Mouse (Mus musculus): ENCODE measurements around the gene Ebf4. TPM values are rescaled to one million over a fixed set of nuclear protein-coding genes. Genes with fewer than 3 reads are reported as not detected.

Gene Ebf4
- polyA plus RNA-seq, 1 experiment from 2014 or later = 0.64 TPM

- peaks cover 17% of the 10 kb centered on the region; the same call in 1 of the 2 replicates for H3K27me3 ChIP-seq (replicated peaks)
- H3K4me1 ChIP-seq = no peaks in the 10 kb centered on the region
- no peak overlapping the region for H3K4me3 ChIP-seq
- WGBS = 75% methylated on average over 1 of the region's 1 CpGs
- H3K9ac ChIP-seq = no peak overlapping the region
- no peak overlapping the region for H3K4me2 ChIP-seq
- H3K36me3 ChIP-seq = peaks cover 10% of the 10 kb centered on the region; the same call in 1 of the 2 replicates
- H3K9me3 ChIP-seq = no peaks in the 10 kb centered on the region; the same call in 1 of the 2 replicates
- no peak overlapping the region for H3K27ac ChIP-seq (replicated peaks)
- no peak for ATAC-seq (ENCODE audit: extremely low read depth, insufficient number of reproducible peaks, low FRiP score, low TSS enrichment)
These were observed 91.2 kb downstream of the Ebf4 start for GRCm38 (mm10) chr2:130386212-130386611.

- Histone ChIP-seq H3K4me1 (no peaks in the 10 kb centered on the region), H3K36me3 (peaks cover 25% of the 10 kb centered on the region), H3K4me2 (no peak overlapping the region), H3K9ac (no peak overlapping the region), H3K9me3 (no peaks in the 10 kb centered on the region; the same call in 1 of the 2 replicates), H3K27me3 (replicated peaks) (0 out of 2 replicates have a peak, but pooled peaks cover 4% of the 10 kb centered on the region), H3K27ac (replicated peaks) (no peak overlapping the region), H3K4me3 (no peak overlapping the region)
- ATAC-seq (ENCODE audit: extremely low read depth, insufficient number of reproducible peaks, low FRiP score, low TSS enrichment) = no peak
- WGBS = 66% methylated on average over 2 of the region's 2 CpGs
These were observed 93.8 kb downstream of the Ebf4 start for GRCm38 (mm10) chr2:130388796-130389195.

- Histone ChIP-seq H3K9me3 (no peaks in the 10 kb centered on the region; the same call in 1 of the 2 replicates), H3K27me3 (replicated peaks) (no peaks in the 10 kb centered on the region), H3K4me1 (no peaks in the 10 kb centered on the region), H3K36me3 (peaks cover 34% of the 10 kb centered on the region), H3K27ac (replicated peaks) (no peak overlapping the region), H3K4me2 (no peak overlapping the region), H3K4me3 (no peak overlapping the region), H3K9ac (no peak overlapping the region)
- ATAC-seq (ENCODE audit: extremely low read depth, insufficient number of reproducible peaks, low FRiP score, low TSS enrichment) = no peak
- 78% methylated on average over 11 of the region's 11 CpGs for WGBS
These were observed 96.1 kb downstream of the Ebf4 start for GRCm38 (mm10) chr2:130390993-130391625.

DNA sequence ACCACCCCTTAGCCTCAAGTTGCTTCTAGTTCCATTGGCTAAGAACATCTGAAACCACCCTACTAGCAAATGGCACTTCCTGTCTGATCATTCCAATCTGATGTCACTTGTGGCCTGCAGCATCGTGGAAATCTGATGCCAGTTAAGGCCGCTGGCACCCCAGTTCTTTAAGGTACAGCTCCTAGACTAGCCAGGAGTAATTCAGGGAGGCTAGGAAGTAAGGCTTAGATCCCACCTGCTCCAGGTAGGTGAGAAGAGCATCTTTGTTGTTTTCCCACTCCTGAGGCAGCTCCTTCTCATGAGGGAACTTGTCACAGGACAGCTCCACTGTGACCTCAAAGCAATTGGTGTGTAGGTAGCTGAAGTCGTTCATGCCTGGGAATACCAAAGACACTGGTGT, 97.9 kb downstream of the Ebf4 start:
- Histone ChIP-seq H3K36me3 (peaks cover 34% of the 10 kb centered on the region), H3K9me3 (no peaks in the 10 kb centered on the region), H3K4me3 (no peak overlapping the region), H3K4me2 (no peak overlapping the region), H3K9ac (no peak overlapping the region), H3K27ac (replicated peaks) (no peak overlapping the region), H3K27me3 (replicated peaks) (peaks cover 1% of the 10 kb centered on the region), H3K4me1 (peaks cover 2% of the 10 kb centered on the region)
- ATAC-seq (ENCODE audit: extremely low read depth, insufficient number of reproducible peaks, low FRiP score, low TSS enrichment) = no peak
- WGBS = 77% methylated on average over 3 of the region's 3 CpGs

DNA sequence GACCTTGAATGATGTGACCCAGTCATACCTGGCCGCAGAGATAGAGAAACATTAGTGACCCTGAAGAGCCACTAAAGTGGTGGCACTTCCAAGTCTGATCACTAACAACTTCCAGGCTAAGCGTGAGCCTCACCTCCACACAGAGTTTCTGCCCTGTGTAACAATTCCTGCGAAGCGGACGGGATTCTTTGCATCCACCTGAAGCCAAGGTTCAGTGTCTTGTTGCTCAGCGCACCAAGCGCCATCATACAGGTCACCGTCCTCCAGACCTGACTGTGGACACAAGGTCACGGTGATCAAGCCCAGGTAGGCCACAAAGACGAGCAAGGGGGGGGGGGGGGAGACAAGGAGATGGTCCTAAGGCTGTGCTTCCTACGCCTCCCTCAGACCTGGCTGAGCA, 100.7 kb downstream of the Ebf4 start:
- Histone ChIP-seq H3K4me3 (no peak overlapping the region), H3K4me1 (peaks cover 7% of the 10 kb centered on the region), H3K4me2 (no peak overlapping the region), H3K9ac (no peak overlapping the region), H3K36me3 (peaks cover 25% of the 10 kb centered on the region), H3K27me3 (replicated peaks) (peaks cover 16% of the 10 kb centered on the region), H3K9me3 (no peaks in the 10 kb centered on the region), H3K27ac (replicated peaks) (no peak overlapping the region)
- 82% methylated on average over 11 of the region's 11 CpGs for WGBS
- ATAC-seq (ENCODE audit: extremely low read depth, insufficient number of reproducible peaks, low FRiP score, low TSS enrichment) = no peak

- ATAC-seq (ENCODE audit: extremely low read depth, insufficient number of reproducible peaks, low FRiP score, low TSS enrichment) = peak; percentile 63
- H3K27me3 ChIP-seq (replicated peaks) = peaks cover 16% of the 10 kb centered on the region
- H3K4me2 ChIP-seq = peak within 1 kb of the TSS; percentile 83
- peaks cover 7% of the 10 kb centered on the region for H3K4me1 ChIP-seq
- peak within 1 kb of the TSS; percentile 26 for H3K27ac ChIP-seq (replicated peaks)
- H3K9me3 ChIP-seq = no peaks in the 10 kb centered on the region
- H3K36me3 ChIP-seq = peaks cover 23% of the 10 kb centered on the region; the same call in 1 of the 2 replicates
- peak within 1 kb of the TSS; percentile 84 for H3K9ac ChIP-seq
- under 1% methylated on average over 47 of the region's 53 CpGs for WGBS
- H3K4me3 ChIP-seq = peak within 1 kb of the TSS; percentile 61
These were observed 102.4 kb downstream of the Ebf4 start, which contains the start of gene Cpxm1 for GRCm38 (mm10) chr2:130397186-130397985. Cpxm1 (minus strand) TSS chr2:130397574.

DNA sequence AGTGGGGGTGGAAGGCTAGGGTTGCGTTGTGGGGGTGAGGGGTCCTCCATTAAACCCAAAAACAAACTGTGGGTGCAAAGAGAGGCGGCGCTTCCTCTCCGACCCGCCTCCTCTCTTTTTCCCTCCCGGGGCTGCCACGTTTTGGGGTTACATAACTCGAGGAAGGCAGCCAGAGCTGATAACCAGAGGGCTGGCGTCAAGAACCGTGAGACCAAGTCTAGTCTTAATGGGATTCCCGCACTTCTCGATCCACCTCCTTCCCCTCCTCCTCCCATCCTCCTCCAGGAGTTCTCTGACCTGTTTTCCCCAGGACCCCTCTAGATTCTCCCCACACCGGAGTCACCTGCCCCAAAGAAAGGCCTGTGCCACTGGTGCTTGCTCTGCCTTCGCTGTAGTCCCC, 103.1 kb downstream of the Ebf4 start:
- peaks cover 7% of the 10 kb centered on the region for H3K4me1 ChIP-seq
- peak overlapping the region; percentile 83 for H3K4me2 ChIP-seq
- peaks cover 16% of the 10 kb centered on the region; the same call in 1 of the 2 replicates for H3K36me3 ChIP-seq
- peak overlapping the region; percentile 61 for H3K4me3 ChIP-seq
- H3K9ac ChIP-seq = peak overlapping the region; percentile 84
- WGBS = 16% methylated on average over 8 of the region's 14 CpGs
- peaks cover 16% of the 10 kb centered on the region for H3K27me3 ChIP-seq (replicated peaks)
- H3K27ac ChIP-seq (replicated peaks) = peak overlapping the region; percentile 6; the same call in 1 of the 2 replicates
- no peak for ATAC-seq (ENCODE audit: extremely low read depth, insufficient number of reproducible peaks, low FRiP score, low TSS enrichment)
- H3K9me3 ChIP-seq = no peaks in the 10 kb centered on the region

DNA sequence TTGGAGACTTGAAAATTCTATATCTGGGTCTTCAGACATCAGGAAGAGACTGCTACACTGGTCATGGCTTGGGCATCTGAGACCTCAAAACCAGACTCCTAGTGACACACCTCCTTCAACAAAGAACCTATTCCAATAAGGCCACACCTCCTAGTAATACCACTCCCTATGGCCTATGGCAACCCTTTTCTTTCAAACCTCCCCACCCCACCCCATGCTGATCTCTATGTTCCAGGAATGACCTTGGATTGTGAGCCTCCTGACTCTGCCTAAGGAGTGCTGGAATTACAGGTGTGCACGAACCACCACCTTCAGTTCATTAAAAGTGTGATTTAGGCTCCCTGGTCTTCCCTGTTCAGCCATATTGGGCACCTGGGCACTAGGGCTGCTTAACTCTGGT, 105.1 kb downstream of the Ebf4 start:
- Histone ChIP-seq H3K9me3 (no peaks in the 10 kb centered on the region), H3K4me3 (no peak overlapping the region), H3K36me3 (no peaks in the 10 kb centered on the region; the same call in 1 of the 2 replicates), H3K4me1 (peaks cover 7% of the 10 kb centered on the region), H3K9ac (no peak overlapping the region), H3K27me3 (replicated peaks) (peaks cover 16% of the 10 kb centered on the region), H3K4me2 (no peak overlapping the region), H3K27ac (replicated peaks) (no peak overlapping the region)
- no peak for ATAC-seq (ENCODE audit: extremely low read depth, insufficient number of reproducible peaks, low FRiP score, low TSS enrichment)
- WGBS = 72% methylated on average over 1 of the region's 1 CpGs

DNA sequence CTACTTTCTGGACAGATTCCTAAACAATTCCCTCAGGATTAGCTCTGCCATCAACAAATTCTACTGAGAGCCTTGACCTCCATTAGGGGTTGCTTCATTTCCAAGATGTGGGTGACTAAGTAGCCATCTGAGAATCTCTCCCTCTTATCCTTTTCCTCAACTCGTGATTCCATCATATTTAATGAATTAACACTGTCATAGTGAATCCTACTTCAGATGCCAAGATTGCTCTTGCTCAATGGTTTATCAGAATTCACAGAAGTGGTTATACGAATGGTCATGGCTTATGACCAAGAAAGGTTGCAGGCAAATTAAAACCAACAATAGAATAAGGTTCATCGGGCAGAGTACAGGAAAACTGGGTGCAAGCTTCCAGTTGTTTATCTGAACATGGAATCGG, 106.9 kb downstream of the Ebf4 start:
- no peak for ATAC-seq (ENCODE audit: extremely low read depth, insufficient number of reproducible peaks, low FRiP score, low TSS enrichment)
- 67% methylated on average over 4 of the region's 4 CpGs for WGBS
- H3K27ac ChIP-seq (replicated peaks) = no peak overlapping the region
- no peaks in the 10 kb centered on the region for H3K36me3 ChIP-seq
- peaks cover 7% of the 10 kb centered on the region for H3K4me1 ChIP-seq
- H3K4me3 ChIP-seq = no peak overlapping the region
- H3K27me3 ChIP-seq (replicated peaks) = peaks cover 16% of the 10 kb centered on the region
- H3K9ac ChIP-seq = no peak overlapping the region
- no peaks in the 10 kb centered on the region for H3K9me3 ChIP-seq
- no peak overlapping the region for H3K4me2 ChIP-seq

DNA sequence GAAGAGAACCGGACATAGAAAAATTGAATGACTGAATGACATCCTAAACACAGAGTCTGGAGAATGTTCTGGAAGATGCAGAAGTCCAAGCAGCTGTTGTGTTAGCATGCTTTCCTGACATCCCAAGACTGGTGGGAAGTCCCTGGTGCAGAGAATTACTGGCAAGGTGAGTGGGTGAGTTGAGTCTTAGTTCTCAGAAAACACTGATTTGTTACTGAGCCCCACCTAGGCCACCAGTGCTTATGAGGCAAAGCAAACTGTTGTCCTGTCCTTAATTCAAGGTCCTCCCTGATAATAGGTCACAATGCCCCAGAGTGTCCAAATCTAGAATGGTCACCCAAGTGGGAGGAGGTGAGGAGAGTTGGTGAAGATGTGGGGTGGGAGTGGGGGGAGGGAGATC, 110.0 kb downstream of the Ebf4 start, which contains the start of the genes Gm28372 and 1700020A23Rik:
Gm28372 (plus strand) TSS at position 301 of the 400 bp plus-strand sequence.
1700020A23Rik (plus strand) TSS at position 321 of the 400 bp plus-strand sequence.
- no peaks in the 10 kb centered on the region for H3K9me3 ChIP-seq
- H3K27ac ChIP-seq (replicated peaks) = no peak within 1 kb of the TSS
- no peaks in the 10 kb centered on the region for H3K36me3 ChIP-seq
- no peak within 1 kb of the TSS for H3K4me3 ChIP-seq
- H3K4me1 ChIP-seq = peaks cover 5% of the 10 kb centered on the region; the same call in 1 of the 2 replicates
- H3K27me3 ChIP-seq (replicated peaks) = no peaks in the 10 kb centered on the region; the same call in 1 of the 2 replicates
- H3K9ac ChIP-seq = no peak within 1 kb of the TSS
- H3K4me2 ChIP-seq = no peak within 1 kb of the TSS
- 87% methylated on average over 1 of the region's 1 CpGs for WGBS
- ATAC-seq (ENCODE audit: extremely low read depth, insufficient number of reproducible peaks, low FRiP score, low TSS enrichment) = no peak

DNA sequence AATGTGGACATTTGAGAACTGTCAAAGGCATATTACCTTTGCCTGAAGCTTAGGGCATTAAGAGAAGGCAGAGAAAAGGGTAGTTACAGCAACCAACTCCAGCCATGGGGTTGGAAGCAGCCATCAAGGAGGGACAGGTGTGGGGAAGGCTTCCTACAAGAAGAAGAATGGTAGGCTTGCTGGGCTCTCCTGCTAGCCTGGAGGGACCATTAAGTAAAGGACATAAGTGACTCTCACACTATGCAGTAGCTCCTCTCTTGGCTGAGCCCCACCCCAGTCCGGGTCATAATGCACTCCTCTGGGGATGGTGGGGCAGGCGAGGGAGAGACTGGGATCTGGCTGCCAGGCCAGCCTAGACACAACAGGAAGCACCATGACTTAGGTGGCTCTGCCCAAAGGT, 111.2 kb downstream of the Ebf4 start, which contains the start of gene Tmem239:
Tmem239 (plus strand) TSS at position 301 of the 400 bp plus-strand sequence.
- no peak within 1 kb of the TSS for H3K9ac ChIP-seq
- no peaks in the 10 kb centered on the region; the same call in 1 of the 2 replicates for H3K27me3 ChIP-seq (replicated peaks)
- ATAC-seq (ENCODE audit: extremely low read depth, insufficient number of reproducible peaks, low FRiP score, low TSS enrichment) = no peak
- H3K4me3 ChIP-seq = no peak within 1 kb of the TSS
- no peaks in the 10 kb centered on the region for H3K36me3 ChIP-seq
- no peak within 1 kb of the TSS for H3K4me2 ChIP-seq
- peaks cover 5% of the 10 kb centered on the region; the same call in 1 of the 2 replicates for H3K4me1 ChIP-seq
- H3K27ac ChIP-seq (replicated peaks) = no peak within 1 kb of the TSS
- no peaks in the 10 kb centered on the region for H3K9me3 ChIP-seq
- WGBS = 55% methylated on average over 2 of the region's 2 CpGs
